Mouse (Mus musculus) forebrain, embryonic 11.5 days (tissue): ENCODE measurements around the gene Ppp3cb. TPM values are rescaled to one million over a fixed set of nuclear protein-coding genes. Genes with fewer than 3 reads are reported as not detected.

Source experiments
- ATAC-seq: fragments of 200-750 bp; cut with Nextera tagmentation; replicated peaks from 2 replicates; pipeline ENCODE4 v1.8.0; 2017; ENCODE audit warnings: moderate TSS enrichment; ENCODE audit not compliant: low FRiP score
- DNase-seq: peaks from one replicate; pipeline ENCODE4 v3.0.0-alpha.2; 2017; ENCODE audit warnings: low spot score
- H3K27ac ChIP-seq: fragments of 300-500 bp; sonication (generic); 2 replicates; pipeline ENCODE4 v1.5.1; 2014; ENCODE audit warnings: low read depth, low read length
- H3K27me3 ChIP-seq: fragments of 300-500 bp; sonication (generic); 2 replicates; pipeline ENCODE4 v1.6.1; 2014; ENCODE audit warnings: mild to moderate bottlenecking, low read length, mixed read lengths; ENCODE audit not compliant: control insufficient read depth, insufficient read depth
- H3K36me3 ChIP-seq: fragments of 300-500 bp; sonication (generic); 2 replicates; pipeline ENCODE4 v1.6.1; 2014; ENCODE audit warnings: mild to moderate bottlenecking, low read length, moderate library complexity, mixed read lengths; ENCODE audit not compliant: control insufficient read depth, insufficient read depth
- H3K4me1 ChIP-seq: fragments of 300-500 bp; sonication (generic); replicated peaks from 2 replicates; pipeline ENCODE4 v1.6.1; 2014; ENCODE audit warnings: low read length, mixed read lengths; ENCODE audit not compliant: control insufficient read depth, insufficient read depth
- H3K4me2 ChIP-seq: fragments of 300-500 bp; sonication (generic); 2 replicates; pipeline ENCODE4 v1.6.1; 2014; ENCODE audit warnings: low read depth, mild to moderate bottlenecking, low read length, moderate library complexity, mixed read lengths; ENCODE audit not compliant: severe bottlenecking
- H3K4me3 ChIP-seq: fragments of 300-500 bp; sonication (generic); 2 replicates; pipeline ENCODE4 v1.5.1; 2014; ENCODE audit warnings: low read depth, low read length
- H3K9ac ChIP-seq: fragments of 300-500 bp; sonication (generic); 2 replicates; pipeline ENCODE4 v1.6.1; 2014; ENCODE audit warnings: low read length
- H3K9me3 ChIP-seq: fragments of 300-500 bp; sonication (generic); 2 replicates; pipeline ENCODE4 v1.6.1; 2016; ENCODE audit warnings: low read length, mixed read lengths; ENCODE audit not compliant: control insufficient read depth
- WGBS: fragments of 180-500 bp; shearing (Covaris S2); extraction: QIAGEN DNeasy Blood & Tissue Kit; methylation state at CpG from one replicate; pipeline ENCODE4 v1.1.7; 2014; 5-methylcytosine and 5-hydroxymethylcytosine counted together
- polyA plus RNA-seq: library from polyadenylated mRNA; unstranded; fragments of >200 nt; fragmentation: Nextera tagmentation; extraction: Ambion mirVana; gene quantifications from 2 replicates; pipeline ENCODE4 v1.2.1, GENCODE M21; 2014

Ppp3cb gene
- polyA plus RNA-seq, 1 experiment from 2014 or later, result 69.1 TPM

GRCm38 (mm10) chr14:20499982-20500381, 46.4 kb downstream of the Ppp3cb start:
- no peaks in the 10 kb centered on the region for H3K4me1 ChIP-seq
- H3K27me3 ChIP-seq, result no peaks in the 10 kb centered on the region
- DNase-seq, result no peak
- H3K36me3 ChIP-seq, result peaks cover 9% of the 10 kb centered on the region; the same call in 1 of the 2 replicates
- no peak overlapping the region for H3K27ac ChIP-seq
- ATAC-seq, result no peak
- no peak overlapping the region for H3K4me2 ChIP-seq
- H3K9me3 ChIP-seq, result no peaks in the 10 kb centered on the region
- H3K4me3 ChIP-seq, result no peak overlapping the region
- WGBS, result 90% methylated on average over 3 of the region's 3 CpGs
- H3K9ac ChIP-seq, result no peak overlapping the region

GRCm38 (mm10) chr14:20496603-20497002, 49.8 kb downstream of the Ppp3cb start, which contains the start of gene Mss51:
Mss51 (minus strand) TSS chr14:20496901.
- 78% methylated on average over 2 of the region's 2 CpGs for WGBS
- Histone ChIP-seq H3K9me3 (no peaks in the 10 kb centered on the region), H3K4me1 (no peaks in the 10 kb centered on the region), H3K27ac (no peak within 1 kb of the TSS), H3K27me3 (no peaks in the 10 kb centered on the region), H3K4me3 (no peak within 1 kb of the TSS), H3K4me2 (no peak within 1 kb of the TSS), H3K9ac (no peak within 1 kb of the TSS), H3K36me3 (peaks cover 12% of the 10 kb centered on the region; the same call in 1 of the 2 replicates)
- DNase-seq (no peak), ATAC-seq (no peak)

- ATAC-seq, result no peak
- Histone ChIP-seq H3K9me3 (no peaks in the 10 kb centered on the region), H3K27me3 (no peaks in the 10 kb centered on the region), H3K36me3 (peaks cover 2% of the 10 kb centered on the region; the same call in 1 of the 2 replicates), H3K27ac (no peak overlapping the region), H3K4me2 (no peak overlapping the region), H3K4me1 (no peaks in the 10 kb centered on the region), H3K9ac (no peak overlapping the region), H3K4me3 (no peak overlapping the region)
- 97% methylated on average over 5 of the region's 5 CpGs for WGBS
- DNase-seq, result no peak
Observed at GRCm38 (mm10) chr14:20486031-20486430, 60.3 kb downstream of the Ppp3cb start.

- H3K9ac ChIP-seq, result no peak overlapping the region
- DNase-seq, result no peak
- 91% methylated on average over 7 of the region's 7 CpGs for WGBS
Observed at GRCm38 (mm10) chr14:20482051-20482751, 64.2 kb downstream of the Ppp3cb start.

GRCm38 (mm10) chr14:20481211-20481610, 65.2 kb downstream of the Ppp3cb start:
- DNase-seq (no peak), ATAC-seq (no peak)
- H3K27me3 ChIP-seq, result no peaks in the 10 kb centered on the region; the same call in 1 of the 2 replicates
- 0 out of 2 replicates have a peak, but pooled peaks cover 2% of the 10 kb centered on the region for H3K4me1 ChIP-seq
- no peaks in the 10 kb centered on the region for H3K9me3 ChIP-seq
- 14% methylated on average over 5 of the region's 5 CpGs for WGBS
- no peak overlapping the region for H3K4me2 ChIP-seq
- H3K4me3 ChIP-seq, result no peak overlapping the region
- H3K9ac ChIP-seq, result no peak overlapping the region
- no peaks in the 10 kb centered on the region; the same call in 1 of the 2 replicates for H3K36me3 ChIP-seq
- no peak overlapping the region for H3K27ac ChIP-seq

More at GRCm38 (mm10) chr14:20482051-20482751, 64.2 kb downstream of the Ppp3cb start:
- Histone ChIP-seq H3K27me3 (no peaks in the 10 kb centered on the region; the same call in 1 of the 2 replicates), H3K4me2 (no peak overlapping the region), H3K4me1 (0 out of 2 replicates have a peak, but pooled peaks cover 2% of the 10 kb centered on the region), H3K36me3 (peaks cover 2% of the 10 kb centered on the region; the same call in 1 of the 2 replicates), H3K27ac (no peak overlapping the region), H3K4me3 (no peak overlapping the region), H3K9me3 (no peaks in the 10 kb centered on the region)
- ATAC-seq, result no peak

- no peak for DNase-seq
- Histone ChIP-seq H3K4me2 (peak overlapping the region; percentile 87), H3K9ac (peak overlapping the region; percentile 57), H3K4me1 (0 out of 2 replicates have a peak, but pooled peaks cover 2% of the 10 kb centered on the region), H3K4me3 (peak overlapping the region; percentile 63), H3K36me3 (no peaks in the 10 kb centered on the region; the same call in 1 of the 2 replicates), H3K27me3 (no peaks in the 10 kb centered on the region; the same call in 1 of the 2 replicates), H3K9me3 (no peaks in the 10 kb centered on the region), H3K27ac (no peak overlapping the region)
- no peak for ATAC-seq
- WGBS, result 64% methylated on average over 1 of the region's 1 CpGs
Observed at GRCm38 (mm10) chr14:20480195-20480579, 66.2 kb downstream of the Ppp3cb start.

- H3K27ac ChIP-seq, result no peak within 1 kb of the TSS
- H3K9ac ChIP-seq, result peak within 1 kb of the TSS; percentile 57
- peak within 1 kb of the TSS; percentile 87 for H3K4me2 ChIP-seq
- no peaks in the 10 kb centered on the region for H3K36me3 ChIP-seq
- ATAC-seq (peak; percentile 69), DNase-seq (peak; percentile 77)
- no peaks in the 10 kb centered on the region for H3K9me3 ChIP-seq
- H3K4me3 ChIP-seq, result peak within 1 kb of the TSS; percentile 63
- H3K27me3 ChIP-seq, result no peaks in the 10 kb centered on the region; the same call in 1 of the 2 replicates
- 1% methylated on average over 48 of the region's 48 CpGs for WGBS
- 0 out of 2 replicates have a peak, but pooled peaks cover 2% of the 10 kb centered on the region for H3K4me1 ChIP-seq
Observed at GRCm38 (mm10) chr14:20479291-20480194, 66.8 kb downstream of the Ppp3cb start, which contains the start of gene Anxa7. Anxa7 (minus strand) TSS chr14:20480133.

GRCm38 (mm10) chr14:20478801-20479200, 67.6 kb downstream of the Ppp3cb start:
- no peaks in the 10 kb centered on the region for H3K9me3 ChIP-seq
- DNase-seq, result no peak
- H3K4me1 ChIP-seq, result 0 out of 2 replicates have a peak, but pooled peaks cover 2% of the 10 kb centered on the region
- no peak overlapping the region for H3K4me3 ChIP-seq
- no peaks in the 10 kb centered on the region; the same call in 1 of the 2 replicates for H3K27me3 ChIP-seq
- H3K4me2 ChIP-seq, result peak overlapping the region; percentile 87
- WGBS, result 29% methylated on average over 7 of the region's 7 CpGs
- H3K36me3 ChIP-seq, result no peaks in the 10 kb centered on the region
- ATAC-seq, result no peak
- no peak overlapping the region for H3K27ac ChIP-seq
- H3K9ac ChIP-seq, result no peak overlapping the region; the same call in 1 of the 2 replicates
